Mouse (Mus musculus): ENCODE measurements around the gene Dnajc30.

Gene Dnajc30

DNA sequence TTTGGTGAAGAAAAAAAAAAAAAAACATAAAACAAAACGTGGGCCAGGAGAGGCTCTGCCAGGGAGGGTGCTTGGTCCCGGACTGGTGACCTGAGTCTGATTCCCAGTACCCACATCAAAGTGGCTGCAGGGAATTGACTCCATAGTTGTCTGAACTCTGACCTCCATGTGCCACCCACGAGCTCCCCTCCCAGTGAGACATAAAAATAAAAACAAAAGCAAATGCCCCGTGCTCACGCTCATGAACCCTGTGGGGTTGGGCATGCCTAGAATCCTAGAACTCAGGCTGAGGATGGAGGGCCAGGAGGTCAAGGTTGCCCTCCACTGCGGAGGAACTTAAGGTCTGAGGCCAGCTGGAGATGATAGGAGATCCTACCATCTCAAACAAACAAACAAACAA is 45.0 kb downstream of the Dnajc30 start:
- no peak for DNase-seq (ENCODE audit: low spot score in 2 of 2)

GRCm38 (mm10) chr5:135109426-135109825 is 45.4 kb downstream of the Dnajc30 start:
- DNase-seq (ENCODE audit: low spot score in 2 of 2): no peak

- DNase-seq (ENCODE audit: low spot score in 2 of 2): no peak
Measured at GRCm38 (mm10) chr5:135109976-135110375, 46.0 kb downstream of the Dnajc30 start.

- no peak for DNase-seq (ENCODE audit: low spot score in 2 of 2)
Measured at GRCm38 (mm10) chr5:135113782-135114181, 49.8 kb downstream of the Dnajc30 start.

- DNase-seq (ENCODE audit: low spot score in 2 of 2): no peak
Measured at GRCm38 (mm10) chr5:135115241-135115640, 51.2 kb downstream of the Dnajc30 start.

Measured in heart, adult 9 months (tissue).